Mouse (Mus musculus) telencephalon, adult 2 months (tissue): ENCODE data around the gene Olfr323.

Source experiments
- DNase-seq: peaks from one replicate; pipeline ENCODE4 v3.0.0-alpha.2; 2011; ENCODE audit warnings: low read depth, low spot score

Olfr323 gene

GRCm38 (mm10) chr11:58602800-58603560 lies 27.3 kb downstream of the Olfr323 start:
- DNase-seq = no peak

GRCm38 (mm10) chr11:58602062-58602461 lies 28.2 kb downstream of the Olfr323 start:
- DNase-seq = no peak

GRCm38 (mm10) chr11:58597837-58598236 lies 32.5 kb downstream of the Olfr323 start:
- DNase-seq = no peak

GRCm38 (mm10) chr11:58594814-58595213 lies 35.5 kb downstream of the Olfr323 start, which contains the start of gene Olfr324:
Olfr324 (plus strand) TSS chr11:58595114.
- DNase-seq = no peak

GRCm38 (mm10) chr11:58588620-58589250 lies 41.6 kb downstream of the Olfr323 start:
- DNase-seq = peak; percentile 9

- DNase-seq = no peak
Measured at GRCm38 (mm10) chr11:58587898-58588348, 42.4 kb downstream of the Olfr323 start.

GRCm38 (mm10) chr11:58578636-58579035 lies 51.7 kb downstream of the Olfr323 start:
- DNase-seq = peak; percentile 51

- no peak for DNase-seq
Measured at GRCm38 (mm10) chr11:58577430-58577829, 52.9 kb downstream of the Olfr323 start, which contains the start of gene Olfr325. Olfr325 (plus strand) TSS chr11:58577730.
